Mouse (Mus musculus) neural tube, embryonic 10.5 days (tissue): ENCODE measurements at regions not wholly inside any gene's neighbourhood (a gene's known extent, or its start where the extent isn't known, plus 50 kb on each side); places are given as distances from the start of the nearest gene placed in this dataset.

Source experiments
- DNase-seq: peaks from one replicate; pipeline ENCODE4 v3.0.0-alpha.2; 2017; ENCODE audit warnings: low spot score; ENCODE audit errors: extremely low spot score

DNA sequence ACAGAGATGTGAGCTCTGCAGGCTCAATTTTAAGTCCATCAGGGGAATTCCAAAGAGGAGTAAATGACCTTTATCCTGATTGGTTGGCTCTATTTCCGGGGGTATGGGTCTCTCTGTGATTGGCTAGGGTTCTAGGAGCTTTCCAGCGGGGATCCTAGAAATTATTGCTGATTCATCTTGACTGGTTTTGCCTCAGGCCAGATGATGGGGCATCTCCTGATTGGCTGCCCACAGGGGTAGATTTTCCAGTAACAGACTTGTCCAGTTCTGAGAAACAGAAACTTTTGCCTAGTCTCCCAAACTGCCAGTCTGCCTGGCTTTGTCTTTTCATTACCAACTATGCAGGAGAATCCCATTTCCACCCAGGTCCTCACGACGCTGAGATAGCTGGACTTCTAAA lies 301.3 kb downstream of the Ins1 start:
- DNase-seq, result no peak

DNA sequence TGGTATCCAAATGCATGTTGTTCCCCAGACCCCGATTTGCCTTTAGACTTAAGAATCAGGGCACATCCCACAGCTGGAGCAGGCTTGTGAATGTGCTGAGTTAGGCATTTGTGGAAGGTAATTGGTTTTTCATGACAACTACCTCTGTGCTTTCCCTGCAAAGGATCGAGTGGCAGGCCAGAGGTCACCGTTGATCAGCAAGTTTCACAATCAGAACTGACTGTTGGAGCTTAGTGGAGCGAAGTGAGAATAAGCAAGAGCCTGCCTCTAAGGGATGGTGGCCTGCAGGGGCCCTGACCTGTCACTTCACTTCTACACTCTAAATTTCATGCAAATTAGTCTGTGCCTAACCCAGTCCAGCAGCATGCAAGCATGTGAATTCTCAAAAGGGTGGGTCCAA lies 270.7 kb downstream of the Ins1 start:
- DNase-seq, result peak; percentile 20

GRCm38 (mm10) chr19:52525509-52525908 lies 261.4 kb downstream of the Ins1 start:
- no peak for DNase-seq

DNA sequence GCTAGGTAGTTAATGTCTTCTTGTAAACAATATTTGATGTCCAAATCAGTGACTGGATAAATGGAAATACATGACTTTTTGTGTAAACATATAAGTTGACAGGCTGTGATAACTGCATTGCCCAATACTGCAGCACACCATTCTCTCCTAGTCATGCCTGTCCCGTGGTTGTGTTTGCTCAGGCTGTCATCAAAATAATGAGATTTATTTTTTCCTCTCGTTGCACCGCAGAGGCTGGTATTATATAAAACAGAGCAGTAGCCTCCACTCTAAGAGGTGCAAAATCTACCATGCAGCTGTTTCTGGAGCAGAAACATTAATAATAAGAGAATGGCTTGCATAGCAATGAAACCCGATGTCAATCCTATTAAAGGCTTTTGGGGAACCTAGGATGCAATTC lies 239.2 kb downstream of the Ins1 start:
- DNase-seq, result no peak
